Mouse (Mus musculus) G1E (cell line): ENCODE data around the gene Hs3st3b1. TPM values are rescaled to one million over a fixed set of nuclear protein-coding genes. Genes with fewer than 3 reads are reported as not detected.

ENCODE experiments used
- ATAC-seq: 2 replicates; pipeline ENCODE4 v1.8.0; 2016; ENCODE audit warnings: mild to moderate bottlenecking; ENCODE audit not compliant: insufficient number of reproducible peaks, poor library complexity, low FRiP score, severe bottlenecking; ENCODE audit errors: extremely low read depth
- DNase-seq: peaks from one replicate; pipeline ENCODE4 v3.0.0; 2012; ENCODE audit warnings: low spot score
- H3K27me3 ChIP-seq: 2 replicates; pipeline ENCODE4 v1.6.1; 2012; ENCODE audit warnings: mild to moderate bottlenecking, low read length, inconsistent platforms; ENCODE audit not compliant: insufficient read depth
- H3K36me3 ChIP-seq: replicated peaks from 2 replicates; pipeline ENCODE3; 2012; ENCODE audit warnings: mild to moderate bottlenecking, inconsistent platforms
- H3K4me1 ChIP-seq: 2 replicates; pipeline ENCODE4 v1.6.1; 2012; ENCODE audit warnings: low read depth, low read length, inconsistent platforms, mixed read lengths; ENCODE audit not compliant: insufficient read depth
- H3K4me3 ChIP-seq: 2 replicates; pipeline ENCODE4 v1.5.1; 2012; ENCODE audit warnings: low read depth, mild to moderate bottlenecking, inconsistent platforms, low read length, moderate library complexity, mixed read lengths
- H3K9me3 ChIP-seq: replicated peaks from 2 replicates; pipeline ENCODE4 v1.6.1; 2012; ENCODE audit warnings: inconsistent platforms
- CTCF ChIP-seq: IDR thresholded peaks from 2 replicates; pipeline ENCODE4 v1.5.1; 2012; ENCODE audit warnings: low read depth, low read length, inconsistent platforms, mixed read lengths
- GATA1 ChIP-seq: IDR thresholded peaks from 2 replicates; pipeline ENCODE4 v1.6.1; 2012; ENCODE audit warnings: borderline replicate concordance, low read length, inconsistent platforms, mixed read lengths
- GATA2 ChIP-seq: IDR thresholded peaks from 2 replicates; pipeline ENCODE4 v1.6.1; 2012; ENCODE audit warnings: low read depth, low read length, inconsistent platforms, borderline replicate concordance
- POLR2AphosphoS5 ChIP-seq: IDR thresholded peaks from 2 replicates; pipeline ENCODE4 v1.6.1; 2012; ENCODE audit warnings: low read depth, low read length, inconsistent platforms; ENCODE audit not compliant: insufficient replicate concordance
- TAL1 ChIP-seq: conservative IDR thresholded peaks from 2 replicates; pipeline ENCODE4 v1.6.1; 2012; ENCODE audit warnings: low read depth, low read length, inconsistent platforms, mixed read lengths
- polyA plus RNA-seq: library from polyadenylated mRNA; stranded (reverse); fragments of >175 nt; gene quantifications from 2 replicates; pipeline ENCODE4 v1.2.3, GENCODE M21; 2012
- total RNA-seq, 2 experiments: library from RNA; stranded (forward) in 1 of 2; stranded (reverse) in 1 of 2; fragments of 200-1000 nt in 1 of 2; fragments of >200 nt in 1 of 2; fragmentation: Nextera tagmentation in 1 of 2; gene quantifications; 2 replicates each; pipeline ENCODE4 v1.2.3; 2014 to 2017

The Hs3st3b1 gene
- total and polyA plus RNA-seq, 3 experiments = 0.05 TPM; not detected in 2

GRCm38 (mm10) chr11:63909961-63910360 lies 12.1 kb downstream of the Hs3st3b1 start:
- Histone ChIP-seq H3K4me1 (peaks cover 12% of the 10 kb centered on the region), H3K9me3 (no peaks in the 10 kb centered on the region), H3K36me3 (no peaks in the 10 kb centered on the region), H3K27me3 (peaks cover 12% of the 10 kb centered on the region; the same call in 1 of the 2 replicates), H3K4me3 (no peak overlapping the region)
- DNase-seq = no peak
- TF ChIP-seq GATA2 (no peak), POLR2AphosphoS5 (no peak), CTCF (no peak), TAL1 (no peak), GATA1 (no peak)
- no peak for ATAC-seq

GRCm38 (mm10) chr11:63908500-63908899 lies 13.6 kb downstream of the Hs3st3b1 start:
- no peak overlapping the region for H3K4me3 ChIP-seq
- H3K27me3 ChIP-seq = peaks cover 10% of the 10 kb centered on the region; the same call in 1 of the 2 replicates
- H3K36me3 ChIP-seq = no peaks in the 10 kb centered on the region
- DNase-seq (peak; percentile 52), ATAC-seq (peak; percentile 75)
- TF ChIP-seq GATA1 (no peak), POLR2AphosphoS5 (no peak), CTCF (no peak), GATA2 (no peak), TAL1 (no peak)
- H3K9me3 ChIP-seq = no peaks in the 10 kb centered on the region
- peaks cover 12% of the 10 kb centered on the region for H3K4me1 ChIP-seq

GRCm38 (mm10) chr11:63906552-63907353 lies 15.3 kb downstream of the Hs3st3b1 start:
- H3K4me3 ChIP-seq = no peak overlapping the region
- DNase-seq = no peak
- ATAC-seq = no peak
- no peak for TF ChIP-seq TAL1
- no peak for TF ChIP-seq CTCF
- no peak for TF ChIP-seq GATA1
- no peak for TF ChIP-seq POLR2AphosphoS5
- TF ChIP-seq GATA2 = no peak
- H3K9me3 ChIP-seq = no peaks in the 10 kb centered on the region
- H3K36me3 ChIP-seq = no peaks in the 10 kb centered on the region
- H3K27me3 ChIP-seq = peaks cover 8% of the 10 kb centered on the region; the same call in 1 of the 2 replicates
- peaks cover 12% of the 10 kb centered on the region for H3K4me1 ChIP-seq

DNA sequence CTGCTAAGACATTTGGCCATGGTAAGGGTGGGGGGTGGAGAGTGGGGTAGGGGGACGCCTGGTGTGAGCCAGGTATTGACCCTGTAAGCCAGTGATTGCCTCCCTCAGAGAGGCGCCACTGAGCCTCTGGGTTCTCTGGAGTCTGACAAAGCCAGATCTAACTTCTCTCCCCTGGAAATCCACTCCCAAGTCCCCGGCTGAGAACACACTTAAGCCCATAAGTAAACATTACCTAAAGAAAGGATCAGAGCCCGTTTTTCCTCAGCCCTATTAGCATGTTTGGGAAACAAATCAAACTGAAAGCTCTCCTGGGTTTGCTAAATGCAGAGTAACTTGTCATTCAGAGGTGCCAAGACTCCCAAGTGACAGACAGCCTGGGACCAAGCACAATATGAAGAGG lies 17.3 kb downstream of the Hs3st3b1 start:
- ATAC-seq = no peak
- TF ChIP-seq GATA1 (no peak), TAL1 (no peak), GATA2 (no peak), POLR2AphosphoS5 (no peak), CTCF (no peak)
- Histone ChIP-seq H3K27me3 (0 out of 2 replicates have a peak, but pooled peaks cover under 1% of the 10 kb centered on the region), H3K36me3 (no peaks in the 10 kb centered on the region), H3K4me1 (peaks cover 12% of the 10 kb centered on the region), H3K9me3 (no peaks in the 10 kb centered on the region), H3K4me3 (no peak overlapping the region)
- DNase-seq = no peak

GRCm38 (mm10) chr11:63898509-63899168 lies 23.5 kb downstream of the Hs3st3b1 start:
- Histone ChIP-seq H3K9me3 (no peaks in the 10 kb centered on the region), H3K36me3 (no peaks in the 10 kb centered on the region), H3K27me3 (no peaks in the 10 kb centered on the region), H3K4me3 (no peak overlapping the region), H3K4me1 (no peaks in the 10 kb centered on the region)
- no peak for TF ChIP-seq GATA1
- DNase-seq (no peak), ATAC-seq (no peak)

DNA sequence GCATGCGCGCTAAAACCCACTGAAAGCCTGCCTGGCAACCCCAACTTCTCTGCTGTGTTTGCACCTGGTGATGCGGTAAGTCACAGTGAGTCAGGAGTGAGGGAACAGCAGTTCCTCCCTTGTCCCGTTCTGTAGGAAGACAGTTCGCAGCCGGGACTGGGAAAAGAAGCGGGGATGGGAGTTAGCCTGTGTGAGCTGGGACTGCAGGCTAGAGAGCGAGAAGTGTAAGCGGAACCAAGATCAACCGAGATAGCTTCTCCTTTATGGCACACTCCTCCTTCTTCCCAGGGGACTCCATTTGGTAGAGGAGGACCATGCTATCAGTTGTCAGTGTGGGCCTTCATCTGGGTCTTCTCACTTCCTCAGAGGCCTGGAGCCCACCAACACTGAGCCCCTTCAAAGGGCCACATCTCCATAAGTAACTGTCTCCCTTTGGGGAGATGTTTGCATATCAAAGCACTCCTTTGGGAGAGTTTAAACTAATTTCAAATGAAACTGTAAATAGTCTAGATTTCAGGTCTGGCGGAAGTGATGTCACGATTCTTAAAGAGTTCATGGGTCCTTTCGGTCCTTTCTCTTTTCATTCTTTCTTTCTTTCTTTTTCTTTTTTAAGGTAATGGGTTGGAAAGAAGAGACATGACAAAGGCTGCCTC lies 24.1 kb downstream of the Hs3st3b1 start:
- Histone ChIP-seq H3K4me3 (no peak overlapping the region), H3K9me3 (no peaks in the 10 kb centered on the region), H3K36me3 (no peaks in the 10 kb centered on the region), H3K27me3 (no peaks in the 10 kb centered on the region), H3K4me1 (no peaks in the 10 kb centered on the region)
- ATAC-seq (no peak), DNase-seq (no peak)
- TF ChIP-seq CTCF (no peak), GATA2 (no peak), GATA1 (no peak), POLR2AphosphoS5 (no peak), TAL1 (no peak)
